7 mouse cellular contexts compared by ENCODE assay signal in the genomic region with DNA sequence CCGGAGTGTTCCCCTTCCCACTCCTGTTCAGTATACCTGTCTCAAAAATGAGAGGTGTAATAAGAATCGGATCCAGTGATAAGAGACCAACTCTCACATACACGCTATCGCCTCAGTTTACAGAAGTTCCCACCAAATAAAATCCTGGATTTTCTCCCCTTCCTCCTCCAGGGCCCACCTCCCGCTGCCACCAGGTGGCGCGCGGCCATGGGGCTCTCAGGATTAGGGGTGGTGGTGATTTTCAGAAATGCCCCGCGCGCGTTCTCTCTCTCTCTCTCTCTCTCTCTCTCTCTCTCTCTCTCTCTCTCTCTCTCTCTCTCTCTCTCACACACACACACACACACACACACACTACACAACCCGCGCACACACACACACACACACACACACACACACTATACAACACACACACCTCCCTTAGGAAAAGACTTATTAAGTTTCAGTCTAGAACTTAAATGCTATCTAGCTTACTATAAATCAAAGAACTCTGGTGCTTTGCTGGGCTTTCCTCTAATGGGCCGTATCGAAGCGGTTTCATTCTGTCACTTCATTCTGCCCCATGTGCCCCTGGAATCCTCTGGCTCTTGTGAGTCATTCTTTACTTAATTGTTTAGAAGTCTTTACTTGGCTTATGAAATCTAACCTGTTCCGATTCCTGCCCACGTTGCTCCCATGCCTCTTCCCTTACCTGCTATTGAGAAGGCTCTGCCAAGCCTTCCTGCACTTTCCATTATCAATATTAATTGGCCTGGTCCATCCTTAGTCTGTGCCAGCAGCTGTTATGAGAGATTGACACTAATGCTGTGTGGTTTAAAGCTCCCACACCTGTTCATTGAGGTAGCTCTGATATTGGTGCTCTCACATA. TPM values are rescaled to one million over a fixed set of nuclear protein-coding genes. Genes with fewer than 3 reads are reported as not detected.
DNase-seq lines count a peak whose midpoint lies in the region; ATAC-seq and TF ChIP-seq lines count a peak whose summit lies in the region.

Gene Nr6a1 (minus strand): TSS at position 574 of the 865 bp plus-strand sequence.

- H3K36me3 ChIP-seq in forebrain, embryonic 13.5 days (ENCODE audit: poor library complexity, severe bottlenecking), result no peaks in the 10 kb centered on the region
- H3K36me3 ChIP-seq in hindbrain, embryonic 11.5 days (ENCODE audit: control insufficient read depth, insufficient read depth, low read length), result no peaks in the 10 kb centered on the region

- no peak within 1 kb of the TSS; the same call in 1 of the 2 replicates for H3K27ac ChIP-seq in forebrain, embryonic 13.5 days
- no peak within 1 kb of the TSS for H3K27ac ChIP-seq in hindbrain, embryonic 11.5 days (ENCODE audit: low read depth, low read length)
- peak within 1 kb of the TSS; percentile 87 for H3K27ac ChIP-seq in left cerebral cortex, adult 2 months

- POLR2A ChIA-PET in Patski (lab: Charles Lee), result interaction anchor here (1.6 kb wide), 1 partner anchor 73 kb away, joined by 4 read pairs; no protein-coding TSS in a partner anchor

- H3K9ac ChIP-seq in forebrain, embryonic 13.5 days, result peak within 1 kb of the TSS; percentile 37; the same call in 1 of the 2 replicates
- H3K9ac ChIP-seq in hindbrain, embryonic 11.5 days (ENCODE audit: low read depth, low read length), result no peak within 1 kb of the TSS

- H3K27me3 ChIP-seq in Patski, result no peaks in the 10 kb centered on the region
- peaks cover 26% of the 10 kb centered on the region for H3K27me3 ChIP-seq in forebrain, embryonic 13.5 days
- H3K27me3 ChIP-seq in hindbrain, embryonic 11.5 days (ENCODE audit: control insufficient read depth, insufficient read depth, low read length), result no peaks in the 10 kb centered on the region

- intact Hi-C loops in left cerebral cortex, adult 2 months (cut with DNase I), result loop anchor here (1.0 kb wide), 1 partner anchor 71 kb away; no protein-coding TSS in a partner anchor

- CTCF ChIA-PET in Patski (lab: Charles Lee), result interaction anchor here (0.9 to 2.9 kb wide), 4 partner anchors 11 to 77 kb away, joined by 3 to 13 read pairs (median 4); partner anchors contain the start of gene Arpc5l

- peak; percentile 40 for ATAC-seq in Patski
- peak; percentile 37 for ATAC-seq in forebrain, embryonic 13.5 days
- ATAC-seq in hindbrain, embryonic 11.5 days (ENCODE audit: low FRiP score), result peak; percentile 43
- ATAC-seq in megakaryocyte, adult 5-6 weeks (ENCODE audit: poor library complexity, severe bottlenecking), result peak; percentile 63

- peaks cover 27% of the 10 kb centered on the region for H3K4me1 ChIP-seq in forebrain, embryonic 13.5 days
- H3K4me1 ChIP-seq in hindbrain, embryonic 11.5 days (replicated peaks; ENCODE audit: control insufficient read depth, insufficient read depth, low read length), result no peaks in the 10 kb centered on the region

- peak within 1 kb of the TSS; percentile 41 for H3K4me3 ChIP-seq in forebrain, embryonic 13.5 days
- peak within 1 kb of the TSS; percentile 32 for H3K4me3 ChIP-seq in hindbrain, embryonic 11.5 days (ENCODE audit: low read depth, low read length)
- peak within 1 kb of the TSS; percentile 88 for H3K4me3 ChIP-seq in left cerebral cortex, adult 2 months

- no peak for DNase-seq in Patski (ENCODE audit: low read depth, low spot score)
- DNase-seq in cerebellum, adult 18-20 months, result peak; percentile 59 to 76
- peak; percentile 91 for DNase-seq in hindbrain, embryonic 11.5 days (ENCODE audit: low spot score)
- DNase-seq in left cerebral cortex, adult 2 months (ENCODE audit: extremely low spot score in 1 of 2, low spot score in 2 of 2), result peak; percentile 56 to 71
- peak; percentile 59 to 82 for DNase-seq in right cerebral cortex, postnatal 10 days (ENCODE audit: low spot score in 2 of 2)

- peak; percentile 93 for TF ChIP-seq CTCF in Patski (IDR thresholded peaks at IDR 0.05)
- peak; percentile 75 for TF ChIP-seq CTCF in left cerebral cortex, adult 2 months (IDR thresholded peaks at IDR 0.05)

- H3K9me3 ChIP-seq in forebrain, embryonic 13.5 days (replicated peaks), result no peaks in the 10 kb centered on the region
- no peaks in the 10 kb centered on the region for H3K9me3 ChIP-seq in hindbrain, embryonic 11.5 days (ENCODE audit: control insufficient read depth, low read length)

- in situ Hi-C loops in Patski (cut with MboI; ENCODE audit: low pct_unique_long_range_greater_than_20kb), result loop anchor here (5.0 kb wide), 1 partner anchor 70 kb away; the partner anchor contains the start of gene Wdr38

- peak within 1 kb of the TSS; percentile 99 for H3K4me2 ChIP-seq in forebrain, embryonic 13.5 days
- H3K4me2 ChIP-seq in hindbrain, embryonic 11.5 days (replicated peaks; ENCODE audit: low read depth, low read length), result peak within 1 kb of the TSS; percentile 52

- 9% methylated on average over 18 of the region's 19 CpGs for WGBS in forebrain, embryonic 13.5 days
- 12% methylated on average over 17 of the region's 19 CpGs for WGBS in hindbrain, embryonic 11.5 days

RNA-seq across cellular contexts. Expression of gene Nr6a1, which starts in this region (rescaled TPM):
- polyA plus RNA-seq in Patski (2021), result 4.9 TPM
- 1.0 and 1.5 TPM in 2 replicates for polyA plus RNA-seq in forebrain, embryonic 13.5 days (2015; fragmentation: Nextera tagmentation; extraction: Ambion mirVana)
- 5.0 and 6.6 TPM in 2 replicates for polyA plus RNA-seq in hindbrain, embryonic 11.5 days (2014; fragmentation: Nextera tagmentation; extraction: Ambion mirVana)
- 10 to 100 TPM in 1 of 2 experiments, 1 to 10 TPM in 1; 9.3 to 10.4 TPM for total RNA-seq in left cerebral cortex, adult 2 months (2021)
- total RNA-seq in megakaryocyte, adult 5-6 weeks (2015), result 0.34 and 0.51 TPM in 2 replicates
- 0.92 and 3.7 TPM in 2 replicates for total RNA-seq in megakaryocyte, adult 5-6 weeks (2017)

Comparison
In these comparisons a context has a peak if more than half of its experiments do, and no peak if none do; other contexts are left out.
1. H3K4me3 ChIP-seq: peak in every context shown above with its lines; median percentile 88 in left cerebral cortex, adult 2 months; 41 in forebrain, embryonic 13.5 days; 32 in hindbrain, embryonic 11.5 days.